Mouse (Mus musculus) hindbrain, postnatal 0 days (tissue): ENCODE measurements around the gene Sfrp2. TPM values are rescaled to one million over a fixed set of nuclear protein-coding genes. Genes with fewer than 3 reads are reported as not detected.
A peak's percentile ranks its signal among the peaks of the same experiment; 100 is the strongest.

ENCODE experiments used
- ATAC-seq: fragments of 200-750 bp; cut with Nextera tagmentation; 2 replicates; pipeline ENCODE4 v1.8.0; 2017; ENCODE audit warnings: mild to moderate bottlenecking, moderate TSS enrichment, moderate library complexity
- DNase-seq: peaks from one replicate; pipeline ENCODE4 v3.0.0-alpha.2; 2015; ENCODE audit warnings: low spot score
- H3K27ac ChIP-seq: fragments of 300-500 bp; sonication (generic); 2 replicates; pipeline ENCODE4 v1.5.1; 2014; ENCODE audit warnings: mild to moderate bottlenecking
- H3K27me3 ChIP-seq: fragments of 300-500 bp; sonication (generic); 2 replicates; pipeline ENCODE4 v1.6.1; 2014; ENCODE audit warnings: low read length, mixed read lengths; ENCODE audit not compliant: insufficient read depth
- H3K36me3 ChIP-seq: fragments of 300-500 bp; sonication (generic); 2 replicates; pipeline ENCODE4 v1.6.1; 2014; ENCODE audit warnings: low read length, mixed read lengths; ENCODE audit not compliant: insufficient read depth
- H3K4me1 ChIP-seq: fragments of 300-500 bp; sonication (generic); 2 replicates; pipeline ENCODE4 v1.6.1; 2014; ENCODE audit warnings: antibody characterized with exemption, low read length, mixed read lengths; ENCODE audit not compliant: insufficient read depth
- H3K4me2 ChIP-seq: fragments of 300-500 bp; sonication (generic); 2 replicates; pipeline ENCODE4 v1.6.1; 2014; ENCODE audit warnings: low read depth, mild to moderate bottlenecking, low read length, moderate library complexity, mixed read lengths
- H3K4me3 ChIP-seq: fragments of 300-500 bp; sonication (generic); 2 replicates; pipeline ENCODE4 v1.5.1; 2014; ENCODE audit warnings: low read length
- H3K9ac ChIP-seq: fragments of 300-500 bp; sonication (generic); replicated peaks from 2 replicates; pipeline ENCODE4 v1.6.1; 2014; ENCODE audit warnings: mild to moderate bottlenecking, low read length, moderate library complexity, mixed read lengths
- H3K9me3 ChIP-seq: fragments of 300-500 bp; sonication (generic); 2 replicates; pipeline ENCODE4 v1.6.1; 2016; ENCODE audit warnings: low read length, mixed read lengths
- CTCF ChIP-seq: IDR thresholded peaks from 2 replicates; pipeline ENCODE4 v1.5.1; 2016; ENCODE audit warnings: antibody characterized with exemption, control low read depth, low read depth
- WGBS: fragments of 180-500 bp; shearing (Covaris S2); extraction: QIAGEN DNeasy Blood & Tissue Kit; methylation state at CpG from one replicate; pipeline ENCODE4 v1.1.7; 2014; 5-methylcytosine and 5-hydroxymethylcytosine counted together
- polyA plus RNA-seq: library from polyadenylated mRNA; unstranded; fragments of >200 nt; fragmentation: Nextera tagmentation; extraction: Ambion mirVana; gene quantifications from 2 replicates; pipeline ENCODE4 v1.2.1, GENCODE M21; 2015
- total RNA-seq: library from RNA; depleted of rRNA; stranded (reverse); fragments of >200 nt; gene quantifications from 2 replicates; pipeline ENCODE4 v1.2.3, GENCODE M21; 2014

Gene Sfrp2
- total and polyA plus RNA-seq, 2 experiments from 2014 or later, result 38.0 to 76.9 TPM

GRCm38 (mm10) chr3:83736980-83737379 lies 29.1 kb upstream of the Sfrp2 start:
- no peak overlapping the region for H3K9ac ChIP-seq
- no peak for TF ChIP-seq CTCF
- no peak for ATAC-seq
- DNase-seq, result no peak
- H3K27ac ChIP-seq, result no peak overlapping the region
- 0 out of 2 replicates have a peak, but pooled peaks cover 3% of the 10 kb centered on the region for H3K4me1 ChIP-seq
- H3K9me3 ChIP-seq, result no peaks in the 10 kb centered on the region
- 92% methylated on average over 4 of the region's 4 CpGs for WGBS
- H3K4me2 ChIP-seq, result no peak overlapping the region
- H3K36me3 ChIP-seq, result no peaks in the 10 kb centered on the region
- H3K4me3 ChIP-seq, result no peak overlapping the region
- no peaks in the 10 kb centered on the region for H3K27me3 ChIP-seq

- Histone ChIP-seq H3K9ac (no peak overlapping the region), H3K27ac (no peak overlapping the region), H3K4me3 (no peak overlapping the region), H3K4me2 (no peak overlapping the region), H3K9me3 (no peaks in the 10 kb centered on the region), H3K36me3 (no peaks in the 10 kb centered on the region), H3K4me1 (no peaks in the 10 kb centered on the region), H3K27me3 (no peaks in the 10 kb centered on the region)
- ATAC-seq (no peak), DNase-seq (no peak)
- WGBS, result 69% methylated on average over 2 of the region's 2 CpGs
- no peak for TF ChIP-seq CTCF
These were observed 25.9 kb upstream of the Sfrp2 start for GRCm38 (mm10) chr3:83740246-83740645.

GRCm38 (mm10) chr3:83747276-83747675 lies 18.8 kb upstream of the Sfrp2 start:
- Histone ChIP-seq H3K4me2 (no peak overlapping the region), H3K4me1 (no peaks in the 10 kb centered on the region), H3K27ac (no peak overlapping the region), H3K9ac (no peak overlapping the region), H3K27me3 (no peaks in the 10 kb centered on the region), H3K4me3 (no peak overlapping the region), H3K36me3 (no peaks in the 10 kb centered on the region), H3K9me3 (no peaks in the 10 kb centered on the region)
- TF ChIP-seq CTCF, result no peak
- 85% methylated on average over 4 of the region's 4 CpGs for WGBS
- ATAC-seq, result no peak
- DNase-seq, result no peak

GRCm38 (mm10) chr3:83747895-83748294 lies 18.2 kb upstream of the Sfrp2 start:
- WGBS, result 78% methylated on average over 5 of the region's 5 CpGs
- ATAC-seq, result no peak
- Histone ChIP-seq H3K9me3 (no peaks in the 10 kb centered on the region), H3K9ac (no peak overlapping the region), H3K4me1 (no peaks in the 10 kb centered on the region), H3K4me3 (no peak overlapping the region), H3K4me2 (no peak overlapping the region), H3K36me3 (no peaks in the 10 kb centered on the region), H3K27ac (no peak overlapping the region), H3K27me3 (no peaks in the 10 kb centered on the region)
- no peak for DNase-seq
- no peak for TF ChIP-seq CTCF

GRCm38 (mm10) chr3:83751625-83752024 lies 14.5 kb upstream of the Sfrp2 start:
- Histone ChIP-seq H3K4me3 (no peak overlapping the region), H3K9ac (no peak overlapping the region), H3K4me1 (no peaks in the 10 kb centered on the region), H3K4me2 (no peak overlapping the region), H3K9me3 (no peaks in the 10 kb centered on the region), H3K27me3 (no peaks in the 10 kb centered on the region), H3K36me3 (no peaks in the 10 kb centered on the region), H3K27ac (no peak overlapping the region)
- WGBS, result 53% methylated on average over 2 of the region's 2 CpGs
- TF ChIP-seq CTCF, result peak; percentile 56
- no peak for ATAC-seq
- peak; percentile 37 for DNase-seq

- Histone ChIP-seq H3K9ac (no peak overlapping the region), H3K9me3 (no peaks in the 10 kb centered on the region), H3K4me1 (no peaks in the 10 kb centered on the region), H3K4me2 (no peak overlapping the region), H3K4me3 (no peak overlapping the region), H3K27me3 (no peaks in the 10 kb centered on the region), H3K27ac (no peak overlapping the region), H3K36me3 (no peaks in the 10 kb centered on the region)
- DNase-seq (no peak), ATAC-seq (no peak)
- TF ChIP-seq CTCF, result no peak
- 92% methylated on average over 5 of the region's 5 CpGs for WGBS
These were observed 13.9 kb upstream of the Sfrp2 start for GRCm38 (mm10) chr3:83752196-83752595.

GRCm38 (mm10) chr3:83755043-83755635 lies 11.0 kb upstream of the Sfrp2 start:
- no peak overlapping the region for H3K4me2 ChIP-seq
- no peaks in the 10 kb centered on the region for H3K27me3 ChIP-seq
- H3K4me3 ChIP-seq, result no peak overlapping the region
- no peaks in the 10 kb centered on the region for H3K4me1 ChIP-seq
- 71% methylated on average over 15 of the region's 15 CpGs for WGBS
- H3K27ac ChIP-seq, result no peak overlapping the region
- no peak overlapping the region for H3K9ac ChIP-seq
- no peaks in the 10 kb centered on the region for H3K9me3 ChIP-seq
- TF ChIP-seq CTCF, result no peak
- DNase-seq (no peak), ATAC-seq (no peak)
- H3K36me3 ChIP-seq, result no peaks in the 10 kb centered on the region
